Mouse (Mus musculus) lung, adult 2 months (tissue): ENCODE measurements at regions not wholly inside any gene's neighbourhood (a gene's known extent, or its start where the extent isn't known, plus 50 kb on each side); places are given as distances from the start of the nearest gene placed in this dataset.

Experiments
- CTCF ChIP-seq: fragments of 200-500 bp; IDR thresholded peaks from 2 replicates; pipeline ENCODE4 v1.5.1; 2011; ENCODE audit warnings: mild to moderate bottlenecking, low read length, control low read depth; ENCODE audit not compliant: insufficient read depth
- POLR2A ChIP-seq: fragments of 200-500 bp; IDR thresholded peaks from 2 replicates; pipeline ENCODE4 v1.6.1; 2011; ENCODE audit warnings: low read depth, mild to moderate bottlenecking, control low read depth, low read length, borderline replicate concordance; ENCODE audit errors: extremely low read depth

DNA sequence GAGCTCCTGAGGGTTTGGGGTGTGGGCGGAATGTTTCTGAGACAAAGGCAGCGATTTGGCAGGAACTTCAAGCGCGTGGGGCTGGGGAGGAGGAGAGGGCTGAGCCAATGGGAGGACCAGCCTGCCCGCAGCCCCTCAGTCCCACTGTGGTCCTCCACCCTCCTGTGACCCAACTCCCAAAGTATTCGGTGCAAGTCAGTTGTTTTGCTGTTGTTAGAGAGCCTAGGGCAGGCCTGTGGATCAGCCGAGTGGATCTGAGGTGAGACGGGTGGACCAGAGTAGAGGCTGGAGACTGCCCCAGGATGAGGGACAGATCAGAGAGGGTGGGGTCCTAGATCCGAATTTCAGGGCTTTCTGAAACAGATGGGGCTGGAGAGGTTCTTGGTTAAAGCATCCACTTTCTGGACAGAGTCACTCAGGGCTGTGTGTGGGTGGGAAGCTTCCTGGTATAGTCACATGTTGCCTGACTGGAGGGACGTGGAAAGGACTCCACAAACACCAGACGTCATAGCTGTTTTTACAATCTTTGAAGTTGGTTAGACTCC lies 60.5 kb upstream of the Rap1b start:
- TF ChIP-seq POLR2A = peak; percentile 71
- no peak for TF ChIP-seq CTCF
